In the genomic region with DNA sequence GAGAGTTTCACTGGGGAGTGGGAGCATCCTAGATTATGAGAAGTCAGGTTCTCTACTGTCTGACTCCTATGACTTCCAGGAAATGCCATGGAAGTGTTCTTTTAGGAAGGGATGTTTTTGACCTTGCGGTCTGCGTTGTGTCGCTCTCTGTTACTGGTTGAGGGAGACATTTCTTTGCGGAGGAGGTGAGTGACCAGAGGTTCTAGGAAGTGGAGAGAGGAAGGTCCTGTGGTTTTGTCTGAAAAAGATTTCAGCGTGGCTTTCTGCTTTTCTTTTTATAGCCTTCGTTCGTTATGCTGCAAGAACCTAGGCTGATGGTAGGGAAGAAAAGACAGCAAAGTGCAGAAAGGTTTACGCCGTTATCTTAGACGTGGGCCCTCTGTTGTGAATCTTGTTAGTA, we compare ENCODE assay signal across 22 mouse cellular contexts. TPM values are rescaled to one million over a fixed set of nuclear protein-coding genes. Genes with fewer than 3 reads are reported as not detected.
DNase-seq lines count a peak whose midpoint lies in the region.
"Had no signal": no experiment of that assay in that cellular context is flagged by ENCODE, and none has a peak within 500 bp of the region (broad histone marks: within the 10 kb centered on the region; RNA-seq: fewer than 3 reads in every experiment).

No protein-coding gene starts in this region.

- DNase-seq in heart, adult 11 months = peak; percentile 28
- DNase-seq in heart, postnatal 4 days = no peak
- peak; percentile 48 for DNase-seq in lung, postnatal 36 days
- no peak for DNase-seq in lung, postnatal 4 days
- DNase-seq in adrenal gland, postnatal 25 days = no peak
- DNase-seq in liver = no peak
- DNase-seq: adrenal gland, postnatal 14 days; cerebellum, adult 2 months; cerebellum, postnatal 10 days; embryo, embryonic 11 days; gastrocnemius, adult 2 months; gastrocnemius, postnatal 25 days; heart, adult 18-20 months; heart, postnatal 14 days had no signal

- peaks cover 72% of the 10 kb centered on the region for H3K36me3 ChIP-seq in megakaryocyte, embryonic 14.5 days (replicated peaks; ENCODE audit: low read length)
- H3K36me3 ChIP-seq: embryonic facial prominence, embryonic 15.5 days; forebrain, embryonic 10.5 days; heart, embryonic 15.5 days; hindbrain, embryonic 12.5 days had no signal

- peak overlapping the region; percentile 62 for H3K4me3 ChIP-seq in megakaryocyte, embryonic 14.5 days (replicated peaks)
- H3K4me3 ChIP-seq: embryonic facial prominence, embryonic 15.5 days; erythroblast, embryonic 14.5 days; forebrain, embryonic 10.5 days; gastrocnemius, adult 2 months; heart, embryonic 15.5 days; hindbrain, embryonic 12.5 days had no signal

- H3K9me3 ChIP-seq in megakaryocyte, embryonic 14.5 days = no peaks in the 10 kb centered on the region
- H3K9me3 ChIP-seq: embryonic facial prominence, embryonic 15.5 days; forebrain, embryonic 10.5 days; heart, embryonic 15.5 days; hindbrain, embryonic 12.5 days had no signal

- H3K27me3 ChIP-seq in megakaryocyte, embryonic 14.5 days (replicated peaks) = no peaks in the 10 kb centered on the region
- H3K27me3 ChIP-seq: embryonic facial prominence, embryonic 15.5 days; heart, embryonic 15.5 days; hindbrain, embryonic 12.5 days; Patski had no signal

- H3K4me1 ChIP-seq in megakaryocyte, embryonic 14.5 days = peaks cover 94% of the 10 kb centered on the region
- H3K4me1 ChIP-seq: embryonic facial prominence, embryonic 15.5 days; forebrain, embryonic 10.5 days; heart, embryonic 15.5 days had no signal

RNA-seq across cellular contexts. Expression of gene Gpr171, which starts 3.1 kb away (rescaled TPM):
- not detected for total RNA-seq in heart, postnatal 4 days (2021)
- 3.0 and 6.1 TPM in 2 replicates for polyA plus RNA-seq in megakaryocyte, embryonic 14.5 days (2012; ENCODE audit: insufficient read depth, low replicate concordance)
- total RNA-seq in adrenal gland, postnatal 25 days (2021) = 0.18 TPM in 1 of 2 replicates, not detected in the other
- total RNA-seq: gastrocnemius, adult 2 months; gastrocnemius, postnatal 25 days had no signal
- polyA plus RNA-seq: C2C12; cerebellum, adult 2 months; erythroblast, embryonic 14.5 days; Patski had no signal

RNA-seq across cellular contexts. Expression of gene P2ry14, which starts 54.9 kb away (rescaled TPM):
- 1 to 10 TPM; 1.4 to 1.6 TPM for total RNA-seq in heart, postnatal 4 days (2021)
- 0.62 TPM in 1 of 2 replicates, not detected in the other for polyA plus RNA-seq in megakaryocyte, embryonic 14.5 days (2012; ENCODE audit: insufficient read depth, low replicate concordance)
- 6.8 and 15.7 TPM in 2 replicates for total RNA-seq in adrenal gland, postnatal 25 days (2021)
- polyA plus RNA-seq: C2C12; erythroblast, embryonic 14.5 days had no signal

Comparison
In these comparisons a context has a peak if more than half of its experiments do, and no peak if none do; other contexts are left out.
1. DNase-seq: peak in heart, adult 11 months (single experiment) and lung, postnatal 36 days (single experiment); none in heart, postnatal 4 days (single experiment), lung, postnatal 4 days (0 of 2), adrenal gland, postnatal 25 days (single experiment) and liver (single experiment).